Mouse (Mus musculus): Measurements from ENCODE around the gene Tceal1. TPM values are rescaled to one million over a fixed set of nuclear protein-coding genes. Genes with fewer than 3 reads are reported as not detected.

Gene Tceal1
- polyA plus RNA-seq, 1 experiment, result 1.1 TPM

- peaks cover 23% of the 10 kb centered on the region for H3K79me2 ChIP-seq (ENCODE audit: control insufficient read depth, insufficient read depth)
- no peak overlapping the region for H3ac ChIP-seq (ENCODE audit: control insufficient read depth, insufficient read length)
- peaks cover 34% of the 10 kb centered on the region for H3K36me3 ChIP-seq (ENCODE audit: control insufficient read depth, insufficient read depth)
- H3K4me3 ChIP-seq, result no peak overlapping the region
- no peaks in the 10 kb centered on the region for H3K27me3 ChIP-seq (ENCODE audit: control insufficient read depth, insufficient read depth, insufficient read length)
- TF ChIP-seq USF1 (IDR thresholded peaks at IDR 0.05; ENCODE audit: low read depth) (no peak), REST (IDR thresholded peaks at IDR 0.05; ENCODE audit: insufficient read depth, insufficient read length) (no peak), MAX (IDR thresholded peaks at IDR 0.05; ENCODE audit: low read depth) (no peak), CEBPB (IDR thresholded peaks at IDR 0.05; ENCODE audit: insufficient read depth, poor library complexity, severe bottlenecking) (no peak), E2F4 (IDR thresholded peaks at IDR 0.05; ENCODE audit: insufficient read depth) (no peak), TCF12 (IDR thresholded peaks at IDR 0.05; ENCODE audit: insufficient read depth, poor library complexity, severe bottlenecking) (no peak), TCF3 (IDR thresholded peaks at IDR 0.05; ENCODE audit: insufficient read length, low read depth) (no peak), MYOD1 (IDR thresholded peaks at IDR 0.05; ENCODE audit: control insufficient read depth in 1 of 3, insufficient read length in 2 of 3, low read depth in 2 of 3) (no peak), POLR2A (IDR thresholded peaks at IDR 0.05; ENCODE audit: insufficient read length, low read depth) (no peak), MYOG (IDR thresholded peaks at IDR 0.05; ENCODE audit: control insufficient read depth in 1 of 3, insufficient read depth in 1 of 3, insufficient read length in 2 of 3, low read depth in 2 of 3) (no peak), SRF (IDR thresholded peaks at IDR 0.05; ENCODE audit: control insufficient read depth, insufficient read length, low read depth) (no peak), POLR2AphosphoS2 (IDR thresholded peaks at IDR 0.05; ENCODE audit: insufficient read length, low read depth) (no peak)
- no peak overlapping the region for H3K4me2 ChIP-seq (ENCODE audit: low read depth)
Observed at GRCm38 (mm10) chrX:136732016-136732415, 24.2 kb downstream of the Tceal1 start.

- Histone ChIP-seq H3K4me3 (peak overlapping the region; percentile 78), H3K79me2 (ENCODE audit: control insufficient read depth, insufficient read depth) (peaks cover 58% of the 10 kb centered on the region), H3K4me2 (ENCODE audit: low read depth) (peak overlapping the region; percentile 6), H3K36me3 (ENCODE audit: control insufficient read depth, insufficient read depth) (peaks cover 30% of the 10 kb centered on the region), H3K27me3 (ENCODE audit: control insufficient read depth, insufficient read depth, insufficient read length) (no peaks in the 10 kb centered on the region), H3ac (ENCODE audit: control insufficient read depth, insufficient read length) (no peak overlapping the region)
- no peak for TF ChIP-seq MYOG (IDR thresholded peaks at IDR 0.05; ENCODE audit: control insufficient read depth in 1 of 3, insufficient read depth in 1 of 3, insufficient read length in 2 of 3, low read depth in 2 of 3)
- TF ChIP-seq SRF (IDR thresholded peaks at IDR 0.05; ENCODE audit: control insufficient read depth, insufficient read length, low read depth), result no peak
- TF ChIP-seq POLR2A (IDR thresholded peaks at IDR 0.05; ENCODE audit: insufficient read length, low read depth), result no peak
- no peak for TF ChIP-seq CEBPB (IDR thresholded peaks at IDR 0.05; ENCODE audit: insufficient read depth, poor library complexity, severe bottlenecking)
- TF ChIP-seq POLR2AphosphoS2 (IDR thresholded peaks at IDR 0.05; ENCODE audit: insufficient read length, low read depth), result no peak
- no peak for TF ChIP-seq TCF3 (IDR thresholded peaks at IDR 0.05; ENCODE audit: insufficient read length, low read depth)
- TF ChIP-seq TCF12 (IDR thresholded peaks at IDR 0.05; ENCODE audit: insufficient read depth, poor library complexity, severe bottlenecking), result no peak
- no peak for TF ChIP-seq MAX (IDR thresholded peaks at IDR 0.05; ENCODE audit: low read depth)
- no peak for TF ChIP-seq E2F4 (IDR thresholded peaks at IDR 0.05; ENCODE audit: insufficient read depth)
- no peak for TF ChIP-seq USF1 (IDR thresholded peaks at IDR 0.05; ENCODE audit: low read depth)
- TF ChIP-seq MYOD1 (IDR thresholded peaks at IDR 0.05; ENCODE audit: control insufficient read depth in 1 of 3, insufficient read length in 2 of 3, low read depth in 2 of 3), result no peak
- no peak for TF ChIP-seq REST (IDR thresholded peaks at IDR 0.05; ENCODE audit: insufficient read depth, insufficient read length)
Observed at GRCm38 (mm10) chrX:136740087-136740790, 32.5 kb downstream of the Tceal1 start.

GRCm38 (mm10) chrX:136740791-136741650 lies 33.2 kb downstream of the Tceal1 start:
- H3K36me3 ChIP-seq (ENCODE audit: control insufficient read depth, insufficient read depth), result peaks cover 22% of the 10 kb centered on the region
- no peak overlapping the region for H3ac ChIP-seq (ENCODE audit: control insufficient read depth, insufficient read length)
- H3K27me3 ChIP-seq (ENCODE audit: control insufficient read depth, insufficient read depth, insufficient read length), result no peaks in the 10 kb centered on the region
- H3K79me2 ChIP-seq (ENCODE audit: control insufficient read depth, insufficient read depth), result peaks cover 50% of the 10 kb centered on the region
- TF ChIP-seq POLR2AphosphoS2 (IDR thresholded peaks at IDR 0.05; ENCODE audit: insufficient read length, low read depth) (peak; percentile 84), REST (IDR thresholded peaks at IDR 0.05; ENCODE audit: insufficient read depth, insufficient read length) (no peak), TCF3 (IDR thresholded peaks at IDR 0.05; ENCODE audit: insufficient read length, low read depth) (no peak), CEBPB (IDR thresholded peaks at IDR 0.05; ENCODE audit: insufficient read depth, poor library complexity, severe bottlenecking) (no peak), MYOG (IDR thresholded peaks at IDR 0.05; ENCODE audit: control insufficient read depth in 1 of 3, insufficient read depth in 1 of 3, insufficient read length in 2 of 3, low read depth in 2 of 3) (no peak), TCF12 (IDR thresholded peaks at IDR 0.05; ENCODE audit: insufficient read depth, poor library complexity, severe bottlenecking) (no peak), MAX (IDR thresholded peaks at IDR 0.05; ENCODE audit: low read depth) (no peak), SRF (IDR thresholded peaks at IDR 0.05; ENCODE audit: control insufficient read depth, insufficient read length, low read depth) (no peak), POLR2A (IDR thresholded peaks at IDR 0.05; ENCODE audit: insufficient read length, low read depth) (peak; percentile 81), E2F4 (IDR thresholded peaks at IDR 0.05; ENCODE audit: insufficient read depth) (no peak), USF1 (IDR thresholded peaks at IDR 0.05; ENCODE audit: low read depth) (peak; percentile 71), MYOD1 (IDR thresholded peaks at IDR 0.05; ENCODE audit: control insufficient read depth in 1 of 3, insufficient read length in 2 of 3, low read depth in 2 of 3) (no peak)
- H3K4me2 ChIP-seq (ENCODE audit: low read depth), result no peak overlapping the region
- peak overlapping the region; percentile 78 for H3K4me3 ChIP-seq

GRCm38 (mm10) chrX:136741651-136742201 lies 33.9 kb downstream of the Tceal1 start:
- no peaks in the 10 kb centered on the region for H3K27me3 ChIP-seq (ENCODE audit: control insufficient read depth, insufficient read depth, insufficient read length)
- H3K4me3 ChIP-seq, result peak overlapping the region; percentile 78
- H3K4me2 ChIP-seq (ENCODE audit: low read depth), result peak overlapping the region; percentile 84
- H3ac ChIP-seq (ENCODE audit: control insufficient read depth, insufficient read length), result no peak overlapping the region
- H3K79me2 ChIP-seq (ENCODE audit: control insufficient read depth, insufficient read depth), result peaks cover 43% of the 10 kb centered on the region
- TF ChIP-seq POLR2AphosphoS2 (IDR thresholded peaks at IDR 0.05; ENCODE audit: insufficient read length, low read depth) (peak; percentile 82), MAX (IDR thresholded peaks at IDR 0.05; ENCODE audit: low read depth) (peak; percentile 7), POLR2A (IDR thresholded peaks at IDR 0.05; ENCODE audit: insufficient read length, low read depth) (peak; percentile 92), TCF12 (IDR thresholded peaks at IDR 0.05; ENCODE audit: insufficient read depth, poor library complexity, severe bottlenecking) (no peak), REST (IDR thresholded peaks at IDR 0.05; ENCODE audit: insufficient read depth, insufficient read length) (no peak), SRF (IDR thresholded peaks at IDR 0.05; ENCODE audit: control insufficient read depth, insufficient read length, low read depth) (no peak), TCF3 (IDR thresholded peaks at IDR 0.05; ENCODE audit: insufficient read length, low read depth) (no peak), MYOG (IDR thresholded peaks at IDR 0.05; ENCODE audit: control insufficient read depth in 1 of 3, insufficient read depth in 1 of 3, insufficient read length in 2 of 3, low read depth in 2 of 3) (peak in 1 of 3 experiments; percentile 43), E2F4 (IDR thresholded peaks at IDR 0.05; ENCODE audit: insufficient read depth) (no peak), CEBPB (IDR thresholded peaks at IDR 0.05; ENCODE audit: insufficient read depth, poor library complexity, severe bottlenecking) (peak; percentile 98), MYOD1 (IDR thresholded peaks at IDR 0.05; ENCODE audit: control insufficient read depth in 1 of 3, insufficient read length in 2 of 3, low read depth in 2 of 3) (peak in 1 of 3 experiments; percentile 40)
- H3K36me3 ChIP-seq (ENCODE audit: control insufficient read depth, insufficient read depth), result peaks cover 16% of the 10 kb centered on the region

Data from myocyte (in vitro differentiated cells).